Mouse (Mus musculus): Measurements from ENCODE around the gene Syce3. TPM values are rescaled to one million over a fixed set of nuclear protein-coding genes. Genes with fewer than 3 reads are reported as not detected.
"Not testable (repeated sequence)": the region's sequence is repeated elsewhere in the genome, so short reads cannot be mapped to it uniquely, and the experiment has no call there.

Syce3 gene
- total RNA-seq (2021), result not detected in 2 replicates
- long read RNA-seq, experiment 1, result 0 reads
- long read RNA-seq, experiment 2, partial matches to known transcripts, result 1 of 1 reads
- long read RNA-seq, experiment 2, other reads (novel, unspliced or antisense), result 0 of 1 reads

DNA sequence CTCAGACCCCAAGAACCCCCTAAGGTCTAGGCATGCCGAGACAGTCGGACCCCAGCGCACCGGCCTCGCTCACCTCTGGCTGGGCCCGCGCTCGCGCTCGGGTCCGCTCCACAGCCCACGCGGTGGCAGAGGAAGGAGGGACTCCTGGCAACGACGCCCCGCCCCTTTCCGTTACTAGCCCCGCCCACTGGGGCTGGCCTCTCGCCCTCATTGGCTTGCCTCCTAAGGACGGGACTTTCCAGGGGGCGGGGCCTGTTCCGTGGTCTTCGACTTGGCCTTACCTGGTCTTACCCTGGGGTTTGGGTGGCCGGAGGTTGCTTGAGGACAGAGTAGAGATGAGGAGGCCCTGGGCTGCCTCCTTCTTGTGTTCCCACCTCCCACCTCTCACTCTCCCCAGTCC, at the start of gene Syce3:
Gene Syce3, minus strand, starts transcription at position 386 of the 400 bp plus-strand sequence.
- no peak for DNase-seq

DNA sequence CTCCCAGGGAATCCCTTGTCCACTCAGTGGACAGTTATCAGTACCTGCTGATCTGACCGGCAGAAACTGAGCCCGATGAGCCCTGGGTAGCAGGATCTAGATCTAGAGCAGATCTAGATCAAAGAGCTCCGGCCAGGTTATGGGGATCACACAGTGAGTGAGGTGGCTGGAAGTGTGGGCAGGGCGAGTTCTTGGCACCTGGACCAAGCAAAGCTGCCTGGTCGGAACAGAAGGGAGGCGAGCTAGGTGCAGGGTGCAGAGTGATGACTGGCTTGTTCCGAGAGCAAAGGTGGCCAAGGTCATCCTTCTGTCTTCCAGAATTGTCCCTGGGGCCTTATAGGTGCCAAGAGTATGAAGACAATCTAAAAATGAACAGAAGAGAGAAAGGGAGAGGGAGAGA, 49.5 kb upstream of the Syce3 start:
- no peak for DNase-seq

DNA sequence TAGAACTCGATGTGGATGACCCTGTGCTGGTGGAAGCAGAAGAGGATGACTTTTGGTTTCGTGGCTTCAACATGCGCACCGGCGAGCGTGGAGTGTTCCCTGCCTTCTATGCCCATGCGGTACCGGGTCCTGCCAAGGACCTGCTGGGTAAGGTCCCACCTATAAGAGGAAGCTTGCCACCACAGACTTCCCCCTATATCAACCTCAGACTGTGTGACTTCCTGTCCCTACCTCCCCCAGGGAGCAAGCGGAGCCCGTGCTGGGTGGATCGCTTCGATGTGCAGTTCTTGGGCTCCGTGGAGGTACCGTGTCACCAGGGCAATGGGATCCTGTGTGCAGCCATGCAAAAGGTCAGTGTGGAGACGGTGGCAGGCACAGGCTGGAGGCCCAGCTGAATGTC, 48.6 kb upstream of the Syce3 start:
- DNase-seq, result no peak

DNA sequence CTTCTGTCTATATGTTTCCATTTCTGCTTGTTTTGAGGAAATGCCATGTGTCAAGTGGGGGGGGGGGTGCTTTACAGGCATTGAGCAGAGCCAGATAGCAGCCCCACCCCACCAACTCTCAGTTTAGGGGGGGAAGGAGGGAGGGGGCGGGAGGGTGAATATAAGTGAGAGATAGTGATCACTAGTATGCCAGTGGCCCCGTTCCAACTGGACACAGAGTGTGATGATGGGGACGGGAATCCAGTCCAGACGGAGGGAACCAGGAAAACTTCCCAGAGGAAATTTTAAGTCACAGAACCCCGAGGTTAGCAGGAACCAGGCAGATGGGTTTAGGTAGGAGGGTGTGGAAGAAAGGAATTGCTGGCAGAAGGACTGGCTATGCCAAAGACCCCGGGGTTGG, 45.3 kb upstream of the Syce3 start:
- DNase-seq, result no peak

DNA sequence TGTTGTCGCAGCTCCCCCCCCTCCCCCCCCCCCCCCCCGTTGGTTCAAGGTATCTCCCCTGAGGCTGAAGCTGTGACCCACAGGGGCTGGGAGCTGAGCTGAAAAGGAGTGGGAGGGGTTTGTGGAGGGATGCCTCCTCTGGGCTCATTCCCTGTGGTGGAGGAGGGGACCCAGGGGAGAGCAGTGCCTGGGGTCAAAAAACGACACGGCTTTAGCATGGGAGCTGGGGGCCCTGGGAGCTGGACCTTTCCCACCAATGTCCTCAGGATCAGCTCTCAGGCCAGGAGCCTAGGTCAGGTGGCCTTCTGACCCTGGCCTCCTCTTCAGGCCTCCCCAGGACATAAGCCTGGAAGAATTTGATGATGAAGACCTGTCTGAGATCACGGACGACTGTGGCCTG, 44.6 kb upstream of the Syce3 start:
- no peak for DNase-seq

DNA sequence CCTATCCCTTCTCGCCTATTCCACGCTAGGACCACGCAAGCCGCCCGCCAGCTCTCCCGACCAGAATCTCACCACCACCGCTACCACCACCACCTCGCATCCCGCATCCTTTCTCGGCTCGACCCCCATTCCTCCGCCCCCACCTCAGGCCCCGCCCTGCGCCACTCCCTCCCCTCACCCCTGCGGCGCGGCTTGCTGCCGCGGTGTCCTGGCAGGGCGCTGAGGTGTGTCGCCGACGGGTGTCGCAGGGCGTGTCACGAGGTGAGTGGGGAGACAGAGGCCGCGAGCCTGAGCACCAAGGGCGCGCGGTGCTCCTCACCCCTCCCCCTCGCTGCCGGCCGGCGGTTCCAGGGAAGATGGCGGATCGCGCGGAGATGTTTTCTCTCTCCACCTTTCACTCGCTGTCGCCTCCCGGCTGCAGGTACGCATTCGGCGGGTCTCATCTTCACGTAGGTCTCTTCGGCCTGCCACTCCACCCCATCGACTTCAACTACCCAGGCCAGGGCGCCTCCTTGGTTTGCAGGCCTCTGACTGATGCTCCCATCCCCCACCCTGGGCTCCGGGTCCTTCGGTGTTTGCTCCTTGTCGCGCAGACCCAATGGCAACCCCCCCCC, 43.7 kb upstream of the Syce3 start, which contains the start of gene Mapk8ip2:
Gene Mapk8ip2, plus strand, starts transcription at position 49 of the 614 bp plus-strand sequence.
- peak; percentile 51 for DNase-seq

GRCm38 (mm10) chr15:89452906-89453864, 42.9 kb upstream of the Syce3 start:
- DNase-seq, result peak; percentile 86

DNA sequence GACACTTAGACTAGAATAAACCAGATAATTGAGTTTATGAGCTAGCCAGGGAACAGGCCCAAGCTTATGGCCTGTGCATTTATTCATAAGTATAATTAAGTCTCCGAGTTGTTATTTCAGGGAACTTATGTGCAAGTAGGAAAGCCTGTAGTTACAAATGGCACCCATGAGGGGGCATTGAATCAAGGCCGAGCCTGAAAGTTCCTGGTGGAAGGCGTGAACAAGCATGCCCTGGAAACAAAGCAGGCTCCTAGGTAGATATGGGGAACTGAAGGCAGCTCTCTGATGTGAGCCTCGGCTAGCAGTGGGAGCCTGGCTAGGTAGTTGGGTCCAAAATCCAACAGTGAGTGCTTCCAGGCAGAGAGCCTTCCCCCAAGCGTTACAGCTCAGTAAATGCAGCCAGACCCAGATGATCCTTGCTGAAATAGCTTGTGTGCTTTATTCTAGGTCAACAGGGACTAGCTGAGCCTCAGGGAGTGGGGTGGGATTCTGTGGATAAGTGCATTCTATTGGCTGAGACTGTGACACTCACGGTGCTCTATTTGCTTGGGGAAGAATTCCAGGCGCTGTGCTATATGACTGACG, 32.3 kb upstream of the Syce3 start:
- DNase-seq, result no peak

- DNase-seq, result no peak
These were observed 25.6 kb upstream of the Syce3 start for GRCm38 (mm10) chr15:89435878-89436277.

DNA sequence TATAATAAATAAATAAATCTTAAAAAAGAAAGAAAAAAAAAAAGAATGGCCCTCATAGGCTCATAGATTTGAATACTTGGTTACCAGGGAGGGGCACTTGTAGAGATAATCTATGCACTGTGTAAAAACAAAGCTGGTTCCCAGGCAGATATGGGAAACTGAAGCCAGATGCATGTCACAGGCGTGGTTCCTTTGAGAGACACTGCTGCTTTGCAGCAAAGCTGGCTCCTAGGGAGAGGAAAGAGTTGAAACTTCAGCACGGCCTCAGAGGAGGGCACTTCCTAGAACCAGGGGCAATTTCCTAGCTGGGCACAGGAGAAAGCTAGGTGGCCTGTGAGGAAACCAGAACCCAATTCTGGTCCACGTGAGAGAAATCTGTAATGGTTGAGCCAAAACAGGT, 23.8 kb upstream of the Syce3 start:
- DNase-seq, result no peak

DNA sequence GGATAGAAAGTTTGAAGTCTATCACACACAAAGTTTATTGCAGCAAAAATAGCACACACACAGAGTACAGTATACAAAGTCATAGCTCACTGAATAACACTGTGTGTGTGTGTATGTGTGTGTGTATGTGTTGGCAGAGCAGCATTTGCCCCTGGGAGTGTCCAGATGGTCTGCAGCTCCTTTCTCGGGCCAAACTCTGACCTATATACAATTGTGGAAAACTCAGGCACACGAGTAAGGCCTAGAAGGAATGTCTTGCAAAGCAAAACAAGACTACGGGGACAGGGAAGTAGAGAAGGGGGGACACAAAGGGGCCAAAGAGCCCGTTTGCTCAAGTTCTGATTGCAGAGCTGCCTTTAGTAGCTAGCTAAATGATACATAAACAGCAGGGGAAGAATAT, 22.6 kb upstream of the Syce3 start:
- DNase-seq, result no peak

DNA sequence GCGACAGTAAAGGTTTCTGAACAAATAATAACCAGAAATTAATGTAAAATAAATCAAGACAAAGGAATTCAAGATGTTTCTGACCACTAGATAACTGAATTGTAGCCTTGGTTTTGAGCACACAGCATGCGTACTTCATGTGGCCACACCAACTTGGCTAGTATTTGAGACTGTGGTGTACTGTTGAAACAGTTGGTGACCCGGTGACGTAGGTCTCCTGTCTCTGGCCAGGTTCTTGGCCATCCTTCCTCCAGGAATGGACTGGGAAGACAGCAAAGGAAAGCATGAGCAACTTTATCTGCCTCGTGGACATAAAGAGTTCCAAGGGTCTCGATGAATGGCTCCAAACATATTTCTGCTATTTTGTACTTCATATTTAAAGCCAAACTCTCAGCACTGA, 21.5 kb upstream of the Syce3 start:
- DNase-seq, result no peak

- DNase-seq, result no peak
These were observed 21.0 kb upstream of the Syce3 start for GRCm38 (mm10) chr15:89431271-89431670.

DNA sequence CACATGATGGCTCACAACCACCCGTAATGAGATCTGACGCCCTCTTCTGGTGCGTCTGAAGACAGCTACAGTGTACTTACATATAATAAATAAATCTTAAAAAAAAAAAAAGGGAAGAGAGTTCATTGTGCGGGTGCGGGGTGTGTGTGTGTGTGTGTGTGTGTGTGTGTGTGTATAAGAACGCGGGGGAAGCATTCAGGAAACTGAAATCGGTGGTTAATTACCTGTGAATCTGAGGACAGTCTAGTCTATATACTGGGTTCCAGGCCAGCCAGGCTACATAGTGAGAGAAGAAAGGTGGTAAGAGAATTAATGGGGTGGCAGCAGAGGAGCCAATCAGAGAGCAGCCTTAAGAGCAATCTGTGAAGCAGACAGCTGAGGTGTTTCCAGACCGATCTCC, 20.5 kb upstream of the Syce3 start:
- not testable (repeated sequence) for DNase-seq

DNA sequence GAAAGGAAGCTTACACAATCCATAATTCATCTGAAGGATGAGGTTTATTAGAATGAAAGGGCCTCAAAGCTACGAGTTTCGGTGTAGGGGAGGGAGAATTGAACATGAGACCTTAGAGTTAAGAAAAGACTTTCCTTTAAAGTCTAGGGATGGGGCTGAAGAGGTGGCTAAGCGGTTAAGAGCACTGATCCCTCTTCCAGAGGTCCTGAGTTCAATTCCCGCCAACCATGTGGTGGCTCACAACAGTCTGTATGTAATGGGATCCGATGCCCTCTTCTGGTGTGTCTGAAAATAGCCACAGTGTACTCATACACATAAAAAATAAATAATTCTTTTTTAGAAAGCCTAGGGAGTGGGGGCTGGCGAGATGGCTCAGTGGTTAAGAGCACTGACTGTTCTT, 20.0 kb upstream of the Syce3 start:
- DNase-seq, result no peak

GRCm38 (mm10) chr15:89429352-89430221, 19.3 kb upstream of the Syce3 start, which contains the start of the genes C730034F03Rik, Gm44502 and Chkb:
Gene C730034F03Rik (plus strand): TSS chr15:89429589.
Gene Gm44502 (minus strand): TSS chr15:89429696.
Gene Chkb (minus strand): TSS chr15:89429908.
- peak; percentile 97 for DNase-seq

DNA sequence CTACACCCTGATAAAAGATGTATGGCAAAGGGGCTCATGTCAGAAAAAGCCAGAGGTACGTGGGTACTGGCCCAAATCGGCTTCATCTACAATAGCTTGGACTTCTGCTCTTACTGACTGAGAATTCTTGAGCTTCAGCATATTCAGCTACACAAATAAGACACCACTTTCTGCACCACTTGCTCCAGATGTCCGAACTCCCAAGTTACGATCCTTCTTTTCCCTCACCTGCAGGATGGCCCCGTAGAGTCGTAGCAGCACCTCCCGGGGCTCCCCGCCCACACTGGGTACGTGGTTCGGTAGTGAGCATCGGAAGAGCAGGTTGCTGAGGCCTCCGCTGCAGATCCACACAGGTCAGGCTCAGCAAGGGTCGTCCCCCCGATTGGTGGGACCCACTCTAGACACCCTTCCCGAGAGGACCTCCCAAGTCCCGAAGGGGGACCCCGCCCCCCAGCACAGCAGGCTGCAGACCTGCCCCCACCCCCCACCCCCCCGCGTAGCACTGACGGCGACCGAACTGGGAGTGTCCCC, 18.6 kb upstream of the Syce3 start:
- no peak for DNase-seq

DNA sequence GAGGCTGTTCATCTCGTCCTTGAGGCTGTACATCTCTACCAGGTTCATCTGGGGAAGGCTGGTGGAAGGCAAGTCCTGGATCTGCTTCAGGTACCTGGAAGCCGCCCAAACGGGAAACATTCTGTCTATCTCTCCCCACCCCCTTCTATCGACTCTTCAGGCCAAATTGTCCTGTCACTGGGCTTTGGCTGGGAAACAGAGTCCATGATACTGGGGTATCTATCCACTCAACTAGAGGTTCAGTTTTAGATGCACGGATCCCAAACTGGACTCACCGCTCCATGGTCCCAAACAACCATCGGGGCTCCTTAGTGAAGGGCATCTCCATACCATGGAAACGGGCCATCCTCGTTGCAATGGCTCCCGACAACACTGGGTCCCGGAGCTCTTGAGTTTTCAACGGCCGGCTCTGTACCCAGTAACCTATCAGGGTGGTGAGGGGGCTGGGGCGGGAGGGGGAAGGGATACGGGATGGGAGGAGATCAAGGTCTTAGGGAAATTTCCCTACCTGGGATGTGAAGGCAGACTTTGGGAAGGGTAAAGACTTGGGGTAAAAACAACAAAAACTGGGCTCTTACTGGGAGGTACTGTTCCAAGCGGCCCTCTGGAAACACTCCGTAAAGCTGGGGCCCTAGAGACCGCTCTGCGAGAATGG, 18.0 kb upstream of the Syce3 start:
- DNase-seq, result no peak

DNA sequence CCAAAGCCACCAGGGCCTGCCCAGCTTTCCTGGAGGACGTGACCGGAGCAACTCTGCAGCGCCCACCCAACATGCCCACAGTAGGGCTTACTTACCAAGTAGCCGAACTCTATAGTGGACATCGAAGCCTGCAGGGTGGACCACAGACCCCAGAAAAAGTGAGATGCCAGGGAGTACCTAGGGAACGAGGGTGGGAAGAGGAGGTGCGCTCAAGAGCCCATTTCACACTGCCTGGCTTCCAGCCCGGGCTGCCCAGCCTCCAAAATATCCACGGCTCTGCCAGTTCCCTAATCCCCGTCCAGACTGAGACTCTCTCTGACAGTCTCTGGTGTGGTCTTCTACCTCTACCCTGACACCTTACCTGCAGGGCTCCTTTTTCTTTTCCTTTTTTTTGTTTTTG, 16.4 kb upstream of the Syce3 start:
- peak; percentile 46 for DNase-seq

- DNase-seq, result peak; percentile 68
These were observed 15.4 kb upstream of the Syce3 start, which contains the start of gene Cpt1b for GRCm38 (mm10) chr15:89425711-89426121. Gene Cpt1b (minus strand): TSS chr15:89425863.

GRCm38 (mm10) chr15:89424621-89425020, 14.3 kb upstream of the Syce3 start:
- no peak for DNase-seq
